Mouse (Mus musculus) spleen, postnatal 14 days (tissue): ENCODE measurements around the gene Clec4f.
"Not testable (repeated sequence)": the region's sequence is repeated elsewhere in the genome, so short reads cannot be mapped to it uniquely, and the experiment has no call there.

Experiments used
- DNase-seq, 2 experiments: peaks; one replicate each; pipeline ENCODE4 v3.0.0; 2021 to 2022; ENCODE audit warnings: low spot score in 2 of 2

Clec4f gene

GRCm38 (mm10) chr6:83656087-83656486, at the start of gene Clec4f:
Gene Clec4f, minus strand, starts transcription at chr6:83656187.
- no peak for DNase-seq

GRCm38 (mm10) chr6:83704701-83705100, 48.7 kb upstream of the Clec4f start:
- no peak for DNase-seq

GRCm38 (mm10) chr6:83704294-83704693, 48.3 kb upstream of the Clec4f start:
- no peak for DNase-seq

- DNase-seq, result no peak
These were observed 47.7 kb upstream of the Clec4f start for GRCm38 (mm10) chr6:83703722-83704078.

GRCm38 (mm10) chr6:83703000-83703721, 47.2 kb upstream of the Clec4f start:
- no peak for DNase-seq

- DNase-seq, result no peak
These were observed 46.4 kb upstream of the Clec4f start for GRCm38 (mm10) chr6:83702146-83702999.

GRCm38 (mm10) chr6:83701001-83701400, 45.0 kb upstream of the Clec4f start:
- no peak for DNase-seq

- DNase-seq, result no peak
These were observed 44.0 kb upstream of the Clec4f start for GRCm38 (mm10) chr6:83699971-83700370.

- no peak for DNase-seq
These were observed 41.9 kb upstream of the Clec4f start for GRCm38 (mm10) chr6:83697932-83698331.

- no peak for DNase-seq
These were observed 40.7 kb upstream of the Clec4f start for GRCm38 (mm10) chr6:83696684-83697083.

- DNase-seq, result no peak
These were observed 39.7 kb upstream of the Clec4f start for GRCm38 (mm10) chr6:83695731-83696130.

- DNase-seq, result peak in 1 of 2 experiments; percentile 21
These were observed 37.8 kb upstream of the Clec4f start for GRCm38 (mm10) chr6:83693835-83694234.

- DNase-seq, result no peak
These were observed 37.0 kb upstream of the Clec4f start for GRCm38 (mm10) chr6:83692962-83693361.

- DNase-seq, result no peak
These were observed 34.9 kb upstream of the Clec4f start for GRCm38 (mm10) chr6:83690936-83691335.

GRCm38 (mm10) chr6:83690277-83690676, 34.3 kb upstream of the Clec4f start:
- DNase-seq, result peak in 1 of 2 experiments; percentile 21

- DNase-seq, result no peak
These were observed 33.4 kb upstream of the Clec4f start for GRCm38 (mm10) chr6:83689374-83689773.

GRCm38 (mm10) chr6:83677757-83678156, 21.8 kb upstream of the Clec4f start, which contains the start of gene Cd207:
Gene Cd207, minus strand, starts transcription at chr6:83677857.
- no peak for DNase-seq

GRCm38 (mm10) chr6:83673395-83673794, 17.4 kb upstream of the Clec4f start:
- DNase-seq, result peak; percentile 38 to 59

- DNase-seq, result no peak
These were observed 9.0 kb upstream of the Clec4f start for GRCm38 (mm10) chr6:83665009-83665408.

GRCm38 (mm10) chr6:83660821-83661220, 4.8 kb upstream of the Clec4f start:
- no peak for DNase-seq

- no peak for DNase-seq
These were observed 9.3 kb downstream of the Clec4f start for GRCm38 (mm10) chr6:83646715-83647114.

GRCm38 (mm10) chr6:83635329-83635728, 20.7 kb downstream of the Clec4f start:
- DNase-seq, result no peak

- not testable (repeated sequence) for DNase-seq
These were observed 21.4 kb downstream of the Clec4f start for GRCm38 (mm10) chr6:83634631-83635030.
